Mouse (Mus musculus): Measurements from ENCODE around the gene Cd300lf. TPM values are rescaled to one million over a fixed set of nuclear protein-coding genes. Genes with fewer than 3 reads are reported as not detected.

The Cd300lf gene
- polyA plus RNA-seq, 1 experiment from 2014 or later, result 0.52 TPM

DNA sequence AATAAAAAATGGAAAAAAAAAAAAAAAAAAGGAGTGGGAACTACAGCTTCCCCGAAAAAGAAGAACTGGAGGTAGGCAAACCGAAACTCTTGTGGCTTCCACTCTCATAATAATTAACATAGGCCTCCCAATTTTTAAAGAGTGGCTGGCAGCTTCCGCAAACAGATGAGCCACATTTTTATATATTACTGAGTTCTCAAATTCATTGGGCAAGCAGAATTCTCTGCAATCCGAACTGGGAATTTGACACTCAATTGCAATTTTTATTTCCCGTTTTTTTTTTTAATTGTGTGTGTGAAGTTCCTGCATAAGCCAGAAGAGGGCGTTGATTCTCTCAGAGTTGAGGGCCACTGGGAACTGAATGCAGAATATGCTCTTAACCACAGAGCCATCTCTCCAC is 67.0 kb downstream of the Cd300lf start:
- no peak overlapping the region for H3K27ac ChIP-seq (ENCODE audit: low read length)
- no peak overlapping the region for H3K9ac ChIP-seq (replicated peaks; ENCODE audit: low read length)
- H3K36me3 ChIP-seq (ENCODE audit: insufficient read depth, low read length), result no peaks in the 10 kb centered on the region
- ATAC-seq (ENCODE audit: low FRiP score, low TSS enrichment), result no peak
- 69% methylated on average over 6 of the region's 6 CpGs for WGBS
- no peaks in the 10 kb centered on the region for H3K9me3 ChIP-seq (ENCODE audit: low read length)
- H3K4me1 ChIP-seq (ENCODE audit: insufficient read depth, low read length), result peaks cover 7% of the 10 kb centered on the region
- H3K4me2 ChIP-seq (replicated peaks; ENCODE audit: low read depth, low read length), result no peak overlapping the region
- no peaks in the 10 kb centered on the region for H3K27me3 ChIP-seq (ENCODE audit: insufficient read depth, low read length)
- no peak overlapping the region for H3K4me3 ChIP-seq (ENCODE audit: low read length)

Other genes with a start within 250 kb of the Cd300lf start
- gene Cd300a, start 244.0 kb downstream of the Cd300lf start, polyA plus RNA-seq (2015; fragmentation: Nextera tagmentation; extraction: Ambion mirVana), result 1.8 and 2.2 TPM in 2 replicates
- 0.32 and 0.37 TPM in 2 replicates for gene Cd300lb, start 199.6 kb downstream of the Cd300lf start, polyA plus RNA-seq (2015; fragmentation: Nextera tagmentation; extraction: Ambion mirVana)
- gene Cd300c, start 164.8 kb downstream of the Cd300lf start, polyA plus RNA-seq (2015; fragmentation: Nextera tagmentation; extraction: Ambion mirVana), result not detected in 2 replicates
- gene Cd300ld, start 144.1 kb downstream of the Cd300lf start, polyA plus RNA-seq (2015; fragmentation: Nextera tagmentation; extraction: Ambion mirVana), result 0.36 and 0.40 TPM in 2 replicates
- gene Cd300c2, start 132.1 kb downstream of the Cd300lf start, polyA plus RNA-seq (2015; fragmentation: Nextera tagmentation; extraction: Ambion mirVana), result 1.6 and 2.5 TPM in 2 replicates
- not detected in 2 replicates for gene Cd300ld2, start 117.8 kb downstream of the Cd300lf start, polyA plus RNA-seq (2015; fragmentation: Nextera tagmentation; extraction: Ambion mirVana)
- gene Cd300ld4, start 107.0 kb downstream of the Cd300lf start, polyA plus RNA-seq (2015; fragmentation: Nextera tagmentation; extraction: Ambion mirVana), result not detected in 2 replicates
- not detected in 2 replicates for gene Cd300ld5, start 96.2 kb downstream of the Cd300lf start, polyA plus RNA-seq (2015; fragmentation: Nextera tagmentation; extraction: Ambion mirVana)
- gene Cd300ld3, start 85.6 kb downstream of the Cd300lf start, polyA plus RNA-seq (2015; fragmentation: Nextera tagmentation; extraction: Ambion mirVana), result not detected in 2 replicates
- 0.10 TPM in 1 of 2 replicates, not detected in the other for gene Cd300e, start 71.8 kb downstream of the Cd300lf start, polyA plus RNA-seq (2015; fragmentation: Nextera tagmentation; extraction: Ambion mirVana)
- gene Rab37, start 42.6 kb downstream of the Cd300lf start, polyA plus RNA-seq (2015; fragmentation: Nextera tagmentation; extraction: Ambion mirVana), result 1.7 and 2.2 TPM in 2 replicates
- gene Slc9a3r1, start 29.3 kb upstream of the Cd300lf start, polyA plus RNA-seq (2015; fragmentation: Nextera tagmentation; extraction: Ambion mirVana), result 165 and 170 TPM in 2 replicates
- gene Tmem104, start 53.5 kb upstream of the Cd300lf start, polyA plus RNA-seq (2015; fragmentation: Nextera tagmentation; extraction: Ambion mirVana), result 11.7 and 13.8 TPM in 2 replicates
- 28.0 and 29.7 TPM in 2 replicates for gene Nat9, start 53.9 kb upstream of the Cd300lf start, polyA plus RNA-seq (2015; fragmentation: Nextera tagmentation; extraction: Ambion mirVana)
- gene Grin2c, start 133.3 kb upstream of the Cd300lf start, polyA plus RNA-seq (2015; fragmentation: Nextera tagmentation; extraction: Ambion mirVana), result not detected in 2 replicates
- gene Fdxr, start 143.1 kb upstream of the Cd300lf start, polyA plus RNA-seq (2015; fragmentation: Nextera tagmentation; extraction: Ambion mirVana), result 20.0 and 23.6 TPM in 2 replicates
- 0.40 and 0.42 TPM in 2 replicates for gene Fads6, start 163.7 kb upstream of the Cd300lf start, polyA plus RNA-seq (2015; fragmentation: Nextera tagmentation; extraction: Ambion mirVana)
- gene Otop2, start 173.2 kb upstream of the Cd300lf start, polyA plus RNA-seq (2015; fragmentation: Nextera tagmentation; extraction: Ambion mirVana), result 0.64 TPM in 1 of 2 replicates, not detected in the other
- 0.05 TPM in 1 of 2 replicates, not detected in the other for gene Ush1g, start 188.0 kb upstream of the Cd300lf start, polyA plus RNA-seq (2015; fragmentation: Nextera tagmentation; extraction: Ambion mirVana)
- gene Otop3, start 200.7 kb upstream of the Cd300lf start, polyA plus RNA-seq (2015; fragmentation: Nextera tagmentation; extraction: Ambion mirVana), result not detected in 2 replicates
- gene Hid1, start 233.8 kb upstream of the Cd300lf start, polyA plus RNA-seq (2015; fragmentation: Nextera tagmentation; extraction: Ambion mirVana), result 7.9 and 8.6 TPM in 2 replicates
- gene Cdr2l, start 247.9 kb upstream of the Cd300lf start, polyA plus RNA-seq (2015; fragmentation: Nextera tagmentation; extraction: Ambion mirVana), result 7.9 and 10.2 TPM in 2 replicates